Mouse (Mus musculus): ENCODE measurements around the gene Hoxa7. TPM values are rescaled to one million over a fixed set of nuclear protein-coding genes. Genes with fewer than 3 reads are reported as not detected.

The Hoxa7 gene
- total RNA-seq, 2 experiments from 2014 or later: 0.16 to 0.45 TPM

DNA sequence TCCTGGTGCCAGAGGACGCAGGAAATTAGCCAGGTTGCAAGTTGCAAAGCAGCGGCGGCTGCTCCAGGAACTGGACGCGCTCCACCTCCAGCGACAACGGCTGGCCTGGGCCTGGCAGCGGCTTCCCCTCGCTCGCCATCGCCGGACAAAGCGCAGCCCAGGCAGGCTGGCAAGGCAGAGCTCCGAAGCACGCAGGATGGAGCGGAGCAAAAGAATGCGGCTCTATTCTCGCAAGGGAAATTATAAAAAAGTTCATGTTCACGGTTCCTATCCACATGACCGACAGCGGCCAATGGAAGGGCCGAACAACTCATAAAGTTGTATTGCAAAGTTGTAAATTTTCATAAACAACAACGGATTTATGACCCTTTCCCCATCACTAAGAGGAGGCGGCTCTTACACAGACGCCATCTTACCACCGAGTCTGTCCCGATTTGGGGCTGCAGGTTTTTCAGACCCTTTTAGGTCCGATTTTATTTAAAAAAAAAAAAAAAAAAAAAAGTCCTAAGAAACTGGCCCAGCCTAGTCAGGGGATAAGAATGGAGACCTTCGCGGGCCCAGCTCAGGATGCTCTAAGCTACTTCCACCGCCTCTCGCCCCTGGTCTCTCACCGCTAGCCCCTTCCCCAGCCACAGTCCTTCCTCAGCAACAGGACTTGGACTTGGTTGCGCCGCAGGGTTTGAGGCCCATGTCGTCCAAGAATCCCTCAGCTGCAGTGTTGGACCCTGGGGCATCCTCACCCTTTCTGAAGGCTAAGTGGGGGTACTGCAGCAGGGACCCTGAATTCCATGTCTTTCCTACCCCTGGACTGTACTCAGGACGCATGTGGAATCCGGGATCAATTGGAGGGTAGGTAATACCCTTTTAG is 8.3 kb downstream of the Hoxa7 start, which contains the start of the genes Hoxa3 and Gm28308:
Gene Hoxa3 (minus strand): TSS at position 218 of the 868 bp plus-strand sequence.
Gene Gm28308 (minus strand): TSS at position 221 of the 868 bp plus-strand sequence.
- DNase-seq (ENCODE audit: low spot score in 2 of 2): no peak

- no peak for DNase-seq (ENCODE audit: low spot score in 2 of 2)
Observed at GRCm38 (mm10) chr6:52212556-52213118, 9.0 kb downstream of the Hoxa7 start.

DNA sequence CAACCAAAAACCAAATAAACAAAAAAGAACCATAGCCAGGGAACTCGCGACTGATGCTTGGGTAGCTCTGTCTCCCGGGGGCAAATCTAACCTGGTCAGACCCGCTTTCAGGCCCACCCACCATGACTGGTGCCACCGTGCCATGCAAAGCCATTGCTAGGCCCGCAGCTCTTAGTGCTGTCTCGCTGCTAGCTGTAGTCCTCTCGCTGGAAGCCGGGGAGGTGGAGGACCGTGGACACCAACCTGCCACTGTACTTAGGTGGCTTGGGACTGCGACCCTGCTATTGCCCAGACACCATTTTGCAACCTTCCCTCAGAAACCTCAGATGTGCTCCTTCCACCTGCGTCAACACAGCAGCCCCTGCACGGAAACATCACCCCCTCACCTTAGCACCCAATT is 9.7 kb downstream of the Hoxa7 start:
- DNase-seq (ENCODE audit: low spot score in 2 of 2): no peak

- peak in 1 of 2 experiments; percentile 60 for DNase-seq (ENCODE audit: low spot score in 2 of 2)
Observed at GRCm38 (mm10) chr6:52211170-52211935, 10.3 kb downstream of the Hoxa7 start.

- DNase-seq (ENCODE audit: low spot score in 2 of 2): no peak
Observed at GRCm38 (mm10) chr6:52209685-52210046, 12.0 kb downstream of the Hoxa7 start.

DNA sequence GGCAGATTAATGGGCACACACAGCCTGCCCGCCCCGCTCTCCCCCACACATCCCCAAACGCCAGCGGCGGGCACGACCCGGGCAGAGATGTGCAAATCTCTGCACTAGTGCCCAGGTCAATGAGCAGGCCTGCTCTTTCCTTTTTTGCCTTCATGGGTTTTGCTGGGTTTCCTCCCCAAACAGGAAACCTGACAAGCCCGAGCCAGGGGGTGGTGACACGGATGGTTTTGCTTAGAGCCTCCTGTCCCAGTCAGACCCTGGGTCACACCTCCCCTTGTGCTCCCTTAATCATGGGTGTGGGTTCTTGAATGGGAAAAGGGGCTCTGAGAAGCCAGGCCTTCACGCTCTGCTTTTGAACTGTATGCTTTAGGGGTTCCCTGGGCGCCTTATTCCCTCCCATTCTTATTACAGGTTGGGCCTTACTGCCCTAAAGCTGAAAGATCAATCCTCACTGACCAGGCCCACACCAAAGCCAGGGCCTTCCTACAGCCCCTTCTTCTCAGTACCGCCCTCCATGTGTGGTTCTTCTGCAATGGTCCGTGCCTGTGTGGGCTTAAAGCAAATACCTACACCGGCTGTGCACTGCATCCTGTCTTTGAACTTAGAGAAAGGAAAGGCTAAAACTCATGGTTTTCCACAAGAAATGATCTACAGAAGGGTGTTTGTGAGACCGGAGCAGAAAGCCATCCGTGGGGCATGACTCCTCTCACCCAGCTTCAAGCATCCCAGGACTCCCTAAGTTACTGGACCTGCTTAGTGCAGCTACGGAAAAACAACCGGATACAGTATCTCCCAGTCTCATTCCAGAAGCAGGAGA is 12.6 kb downstream of the Hoxa7 start:
- DNase-seq (ENCODE audit: low spot score in 2 of 2): no peak

DNA sequence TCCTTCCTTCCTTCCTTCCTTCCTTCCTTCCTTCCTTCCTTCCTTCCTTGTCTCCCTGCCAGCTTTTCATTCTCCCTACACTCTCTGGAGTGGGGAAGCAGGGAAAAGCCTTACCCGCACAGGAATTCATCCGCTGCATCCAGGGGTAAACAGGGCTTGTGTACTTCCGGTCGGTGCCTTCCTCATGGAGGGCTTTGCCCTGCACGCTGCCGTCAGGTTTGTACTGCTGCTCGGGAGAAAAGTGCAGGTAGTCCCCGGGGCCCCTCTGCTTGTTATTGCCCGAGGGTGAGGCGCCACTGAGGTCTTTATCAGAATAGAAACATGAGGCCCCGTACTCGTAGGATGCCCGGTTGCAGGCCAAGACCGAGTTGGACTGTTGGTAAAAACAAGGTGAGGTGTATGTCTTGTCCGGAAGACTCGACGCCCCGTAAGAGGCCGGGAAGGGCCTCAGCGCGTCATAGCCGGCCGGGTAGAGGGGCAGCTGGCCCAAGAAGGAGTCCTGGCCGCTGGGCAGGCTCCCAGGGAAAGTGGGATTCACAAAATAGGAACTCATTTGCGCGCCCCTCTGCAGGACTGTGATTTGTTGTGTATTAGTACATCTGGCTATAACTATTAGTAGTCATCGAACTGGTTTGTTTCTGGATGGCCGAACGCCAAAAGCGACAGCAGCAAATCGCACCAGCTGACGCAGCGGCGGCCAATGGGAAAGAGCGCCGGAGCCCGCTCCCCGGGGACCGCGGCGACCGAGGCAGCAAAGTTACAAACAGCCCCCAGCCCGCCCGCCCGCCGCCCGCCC is 13.4 kb downstream of the Hoxa7 start, which contains the start of gene Hoxa6:
Gene Hoxa6 (minus strand): TSS at position 651 of the 796 bp plus-strand sequence.
- no peak for DNase-seq (ENCODE audit: low spot score in 2 of 2)

DNA sequence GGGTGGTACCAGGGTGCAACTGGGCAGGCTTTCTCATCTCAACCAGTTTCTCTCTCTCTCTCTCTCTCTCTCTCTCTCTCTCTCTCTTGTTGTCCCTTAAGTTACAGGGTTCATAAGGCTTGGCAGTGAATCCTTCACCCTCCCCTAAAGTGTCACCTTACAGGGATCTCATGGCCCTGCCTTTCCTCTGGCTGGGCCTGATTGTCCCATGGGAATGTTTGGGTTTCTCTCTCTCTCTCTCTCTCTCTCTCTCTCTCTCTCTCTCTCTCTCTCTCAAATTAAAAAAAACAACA is 14.0 kb downstream of the Hoxa7 start:
- no peak for DNase-seq (ENCODE audit: low spot score in 2 of 2)

GRCm38 (mm10) chr6:52206882-52207683 is 14.6 kb downstream of the Hoxa7 start:
- no peak for DNase-seq (ENCODE audit: low spot score in 2 of 2)

GRCm38 (mm10) chr6:52205638-52206621 is 15.7 kb downstream of the Hoxa7 start:
- DNase-seq (ENCODE audit: low spot score in 2 of 2): no peak

DNA sequence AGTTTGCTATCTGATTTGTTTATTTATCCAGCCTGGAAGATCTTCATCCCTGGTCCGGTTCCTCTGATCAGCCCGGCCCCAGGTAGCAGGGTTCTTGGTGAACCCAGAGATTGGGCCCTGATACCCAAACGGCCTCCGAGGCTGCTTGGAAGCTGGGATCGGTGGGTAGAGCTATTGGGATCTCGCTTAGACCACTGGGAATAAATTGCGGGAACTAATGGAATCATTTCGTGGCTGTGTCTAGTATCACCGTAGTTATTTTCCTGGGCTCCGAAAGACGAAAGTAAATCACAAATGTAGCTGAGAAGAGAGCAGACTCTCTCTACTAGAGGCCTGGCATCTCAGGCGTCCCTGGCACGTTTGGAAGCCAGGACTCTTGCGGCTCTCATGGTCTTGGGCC is 16.4 kb downstream of the Hoxa7 start:
- no peak for DNase-seq (ENCODE audit: low spot score in 2 of 2)

- no peak for DNase-seq (ENCODE audit: low spot score in 2 of 2)
Observed at GRCm38 (mm10) chr6:52204050-52204752, 17.5 kb downstream of the Hoxa7 start, which contains the start of gene Hoxa5. Gene Hoxa5, minus strand, starts transcription at chr6:52204587.

GRCm38 (mm10) chr6:52203371-52204049 is 18.1 kb downstream of the Hoxa7 start:
- no peak for DNase-seq (ENCODE audit: low spot score in 2 of 2)

- DNase-seq (ENCODE audit: low spot score in 2 of 2): no peak
Observed at GRCm38 (mm10) chr6:52203121-52203370, 18.6 kb downstream of the Hoxa7 start.

- no peak for DNase-seq (ENCODE audit: low spot score in 2 of 2)
Observed at GRCm38 (mm10) chr6:52202362-52203120, 19.1 kb downstream of the Hoxa7 start.

DNA sequence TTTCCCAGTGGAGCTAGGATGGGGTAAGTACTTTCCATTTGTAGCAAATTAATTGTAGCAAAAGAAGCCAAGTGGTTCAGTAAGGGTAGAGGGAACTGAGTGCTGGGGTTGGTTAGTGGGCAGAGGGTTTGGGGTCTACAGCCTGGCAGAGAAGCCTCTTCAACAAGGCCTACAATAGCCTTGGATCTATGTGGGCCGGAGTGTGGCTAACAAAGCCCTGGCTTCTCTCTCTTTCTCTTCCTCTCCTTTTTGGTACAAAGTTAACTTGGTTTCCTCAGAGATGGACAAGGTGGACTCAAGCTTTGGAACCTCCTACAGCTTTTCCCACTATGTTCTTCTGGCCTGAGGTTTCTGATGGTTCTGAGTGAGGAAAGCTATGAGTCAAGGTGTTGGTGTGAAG is 20.4 kb downstream of the Hoxa7 start:
- no peak for DNase-seq (ENCODE audit: low spot score in 2 of 2)
